Mouse (Mus musculus): Measurements from ENCODE around the gene Nelfe. TPM values are rescaled to one million over a fixed set of nuclear protein-coding genes. Genes with fewer than 3 reads are reported as not detected.
"Not testable (repeated sequence)": the region's sequence is repeated elsewhere in the genome, so short reads cannot be mapped to it uniquely, and the experiment has no call there.

Gene Nelfe
- total and polyA plus RNA-seq, 3 experiments: 12.3 to 15.8 (median 14.9) TPM

- Histone ChIP-seq H3K36me3 (ENCODE audit: control insufficient read depth, insufficient read depth, low read length) (no peaks in the 10 kb centered on the region), H3K4me3 (peak overlapping the region; percentile 80), H3K79me2 (replicated peaks; ENCODE audit: control insufficient read depth, insufficient read depth, low read length) (no peaks in the 10 kb centered on the region), H3K9ac (ENCODE audit: low read depth, low read length) (peak overlapping the region; percentile 82), H3K27ac (peak overlapping the region; percentile 99), H3K4me1 (ENCODE audit: control insufficient read depth, insufficient read depth, low read length) (peaks cover 5% of the 10 kb centered on the region), H3K27me3 (ENCODE audit: control insufficient read depth, insufficient read depth, low read length) (no peaks in the 10 kb centered on the region)
- DNase-seq: peak in 1 of 2 experiments; percentile 20
- intact Hi-C loops (cut with DNase I): no loop called here
- WGBS: 8% methylated on average over 10 of the region's 10 CpGs
- no peak for TF ChIP-seq EP300 (IDR thresholded peaks at IDR 0.05; ENCODE audit: insufficient read depth, low read depth, low read length)
- no peak for TF ChIP-seq CTCF (IDR thresholded peaks at IDR 0.05)
- TF ChIP-seq POLR2A (IDR thresholded peaks at IDR 0.05; ENCODE audit: insufficient read depth, low read depth, low read length): no peak
These were observed 47.4 kb downstream of the Nelfe start for GRCm38 (mm10) chr17:34897373-34898159.

- DNase-seq: peak; percentile 90
- H3K9ac ChIP-seq (ENCODE audit: low read depth, low read length): peak within 1 kb of the TSS; percentile 82
- peak within 1 kb of the TSS; percentile 80 for H3K4me3 ChIP-seq
- TF ChIP-seq EP300 (IDR thresholded peaks at IDR 0.05; ENCODE audit: insufficient read depth, low read depth, low read length): 0 out of 2 replicates have a peak, but pooled peaks have one; percentile 45
- peak; percentile 58 for TF ChIP-seq POLR2A (IDR thresholded peaks at IDR 0.05; ENCODE audit: insufficient read depth, low read depth, low read length)
- no peak for TF ChIP-seq CTCF (IDR thresholded peaks at IDR 0.05)
- H3K36me3 ChIP-seq (ENCODE audit: control insufficient read depth, insufficient read depth, low read length): no peaks in the 10 kb centered on the region
- no peaks in the 10 kb centered on the region for H3K27me3 ChIP-seq (ENCODE audit: control insufficient read depth, insufficient read depth, low read length)
- WGBS: 2% methylated on average over 19 of the region's 44 CpGs
- H3K79me2 ChIP-seq (replicated peaks; ENCODE audit: control insufficient read depth, insufficient read depth, low read length): no peaks in the 10 kb centered on the region
- H3K4me1 ChIP-seq (ENCODE audit: control insufficient read depth, insufficient read depth, low read length): peaks cover 5% of the 10 kb centered on the region
- H3K27ac ChIP-seq: peak within 1 kb of the TSS; percentile 99
- intact Hi-C loops (cut with DNase I): no loop called here
These were observed 48.0 kb downstream of the Nelfe start, which contains the start of the genes C2 and Ehmt2 for GRCm38 (mm10) chr17:34898160-34898586. C2 (minus strand) TSS chr17:34898265. Ehmt2 (plus strand) TSS chr17:34898469.

- Histone ChIP-seq H3K79me2 (replicated peaks; ENCODE audit: control insufficient read depth, insufficient read depth, low read length) (no peaks in the 10 kb centered on the region), H3K9ac (ENCODE audit: low read depth, low read length) (peak overlapping the region; percentile 82), H3K27ac (peak overlapping the region; percentile 99), H3K36me3 (ENCODE audit: control insufficient read depth, insufficient read depth, low read length) (no peaks in the 10 kb centered on the region), H3K4me3 (peak overlapping the region; percentile 80), H3K27me3 (ENCODE audit: control insufficient read depth, insufficient read depth, low read length) (no peaks in the 10 kb centered on the region), H3K4me1 (ENCODE audit: control insufficient read depth, insufficient read depth, low read length) (peaks cover 4% of the 10 kb centered on the region)
- WGBS: under 1% methylated on average over 27 of the region's 47 CpGs
- TF ChIP-seq CTCF (IDR thresholded peaks at IDR 0.05) (no peak), POLR2A (IDR thresholded peaks at IDR 0.05; ENCODE audit: insufficient read depth, low read depth, low read length) (no peak), EP300 (IDR thresholded peaks at IDR 0.05; ENCODE audit: insufficient read depth, low read depth, low read length) (no peak)
- intact Hi-C loops (cut with DNase I): no loop called here
- DNase-seq: no peak
These were observed 48.5 kb downstream of the Nelfe start for GRCm38 (mm10) chr17:34898706-34899052.

GRCm38 (mm10) chr17:34899053-34899889 is 49.1 kb downstream of the Nelfe start:
- Histone ChIP-seq H3K9ac (ENCODE audit: low read depth, low read length) (peak overlapping the region; percentile 82), H3K4me1 (ENCODE audit: control insufficient read depth, insufficient read depth, low read length) (peaks cover 3% of the 10 kb centered on the region), H3K36me3 (ENCODE audit: control insufficient read depth, insufficient read depth, low read length) (no peaks in the 10 kb centered on the region), H3K27me3 (ENCODE audit: control insufficient read depth, insufficient read depth, low read length) (no peaks in the 10 kb centered on the region), H3K79me2 (replicated peaks; ENCODE audit: control insufficient read depth, insufficient read depth, low read length) (no peaks in the 10 kb centered on the region), H3K4me3 (peak overlapping the region; percentile 80), H3K27ac (peak overlapping the region; percentile 99)
- 2% methylated on average over 40 of the region's 45 CpGs for WGBS
- TF ChIP-seq POLR2A (IDR thresholded peaks at IDR 0.05; ENCODE audit: insufficient read depth, low read depth, low read length): peak; percentile 42; the same call in 1 of the 2 replicates
- TF ChIP-seq CTCF (IDR thresholded peaks at IDR 0.05): no peak
- DNase-seq: peak; percentile 64 to 75
- intact Hi-C loops (cut with DNase I): no loop called here

- TF ChIP-seq EP300 (IDR thresholded peaks at IDR 0.05; ENCODE audit: insufficient read depth, low read depth, low read length): no peak
- TF ChIP-seq CTCF (IDR thresholded peaks at IDR 0.05): no peak
- TF ChIP-seq POLR2A (IDR thresholded peaks at IDR 0.05; ENCODE audit: insufficient read depth, low read depth, low read length): no peak
- Histone ChIP-seq H3K9ac (ENCODE audit: low read depth, low read length) (peak overlapping the region; percentile 82), H3K27me3 (ENCODE audit: control insufficient read depth, insufficient read depth, low read length) (no peaks in the 10 kb centered on the region), H3K79me2 (replicated peaks; ENCODE audit: control insufficient read depth, insufficient read depth, low read length) (no peaks in the 10 kb centered on the region), H3K27ac (peak overlapping the region; percentile 99), H3K4me1 (ENCODE audit: control insufficient read depth, insufficient read depth, low read length) (peaks cover 3% of the 10 kb centered on the region), H3K36me3 (ENCODE audit: control insufficient read depth, insufficient read depth, low read length) (no peaks in the 10 kb centered on the region), H3K4me3 (peak overlapping the region; percentile 80)
- intact Hi-C loops (cut with DNase I): no loop called here
- peak in 1 of 2 experiments; percentile 48 for DNase-seq
- WGBS: 4% methylated on average over 5 of the region's 5 CpGs
These were observed 49.7 kb downstream of the Nelfe start for GRCm38 (mm10) chr17:34899890-34900243.

- H3K27ac ChIP-seq; H3K27me3 ChIP-seq (ENCODE audit: control insufficient read depth, insufficient read depth, low read length); H3K9ac ChIP-seq (ENCODE audit: low read depth, low read length): not testable (repeated sequence)
These were observed 50.6 kb downstream of the Nelfe start for GRCm38 (mm10) chr17:34900826-34901225.

GRCm38 (mm10) chr17:34901948-34902347 is 51.8 kb downstream of the Nelfe start:
- DNase-seq; H3K27ac ChIP-seq; intact Hi-C loops (cut with DNase I); H3K4me3 ChIP-seq; H3K27me3 ChIP-seq (ENCODE audit: control insufficient read depth, insufficient read depth, low read length); H3K79me2 ChIP-seq (replicated peaks; ENCODE audit: control insufficient read depth, insufficient read depth, low read length); H3K9ac ChIP-seq (ENCODE audit: low read depth, low read length); H3K36me3 ChIP-seq (ENCODE audit: control insufficient read depth, insufficient read depth, low read length); H3K4me1 ChIP-seq (ENCODE audit: control insufficient read depth, insufficient read depth, low read length): not testable (repeated sequence)
- 91% methylated on average over 9 of the region's 10 CpGs for WGBS

More at GRCm38 (mm10) chr17:34900826-34901225, 50.6 kb downstream of the Nelfe start:
- DNase-seq; intact Hi-C loops (cut with DNase I); H3K4me3 ChIP-seq; H3K79me2 ChIP-seq (replicated peaks; ENCODE audit: control insufficient read depth, insufficient read depth, low read length); H3K36me3 ChIP-seq (ENCODE audit: control insufficient read depth, insufficient read depth, low read length); H3K4me1 ChIP-seq (ENCODE audit: control insufficient read depth, insufficient read depth, low read length): not testable (repeated sequence)
